Mouse (Mus musculus): ENCODE data around the gene Tsen54. TPM values are rescaled to one million over a fixed set of nuclear protein-coding genes. Genes with fewer than 3 reads are reported as not detected.

Gene Tsen54
- polyA plus RNA-seq, 1 experiment from 2014 or later = 32.8 TPM

DNA sequence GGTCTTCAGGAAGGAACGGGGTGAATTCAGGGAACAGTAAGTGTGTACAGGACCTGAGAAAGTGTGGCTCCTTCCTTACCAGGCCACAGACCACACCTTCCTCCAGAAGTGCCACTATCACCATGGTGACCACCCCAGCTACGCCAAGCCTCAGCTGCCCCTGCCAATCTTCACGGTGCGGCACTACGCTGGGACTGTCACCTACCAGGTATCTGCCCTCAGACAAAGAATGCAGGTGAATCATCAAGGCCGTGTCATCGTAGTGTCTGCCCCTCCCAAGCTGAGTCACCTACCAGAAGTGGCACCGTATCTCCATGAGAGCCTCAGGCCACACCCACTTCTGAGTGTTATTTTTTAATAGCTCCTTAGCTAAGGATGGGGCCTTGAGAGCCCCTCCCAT is 54.9 kb downstream of the Tsen54 start:
- DNase-seq (ENCODE audit: low spot score) = no peak
- H3K4me3 ChIP-seq (ENCODE audit: low read depth, low read length) = no peak overlapping the region
- H3K27ac ChIP-seq (replicated peaks; ENCODE audit: low read depth, low read length) = no peak overlapping the region
- no peak overlapping the region for H3K9ac ChIP-seq (ENCODE audit: low read length)
- no peaks in the 10 kb centered on the region for H3K9me3 ChIP-seq (ENCODE audit: control insufficient read depth, low read length)
- H3K27me3 ChIP-seq (ENCODE audit: control insufficient read depth, insufficient read depth, low read length) = no peaks in the 10 kb centered on the region
- no peak for ATAC-seq (ENCODE audit: insufficient number of reproducible peaks, low FRiP score, low TSS enrichment, low read depth)
- H3K36me3 ChIP-seq (ENCODE audit: control insufficient read depth, insufficient read depth, low read length) = no peaks in the 10 kb centered on the region
- whole genome bisulfite sequencing = 84% methylated on average over 8 of the region's 8 CpGs
- no peaks in the 10 kb centered on the region for H3K4me1 ChIP-seq (ENCODE audit: control insufficient read depth, insufficient read depth, low read length)
- H3K4me2 ChIP-seq (ENCODE audit: low read depth, severe bottlenecking) = no peak overlapping the region

- Histone ChIP-seq H3K4me2 (ENCODE audit: low read depth, severe bottlenecking) (no peak overlapping the region), H3K4me1 (ENCODE audit: control insufficient read depth, insufficient read depth, low read length) (0 out of 2 replicates have a peak, but pooled peaks cover 3% of the 10 kb centered on the region), H3K27me3 (ENCODE audit: control insufficient read depth, insufficient read depth, low read length) (no peaks in the 10 kb centered on the region), H3K9ac (ENCODE audit: low read length) (no peak overlapping the region), H3K36me3 (ENCODE audit: control insufficient read depth, insufficient read depth, low read length) (no peaks in the 10 kb centered on the region), H3K4me3 (ENCODE audit: low read depth, low read length) (no peak overlapping the region), H3K27ac (replicated peaks; ENCODE audit: low read depth, low read length) (no peak overlapping the region), H3K9me3 (ENCODE audit: control insufficient read depth, low read length) (no peaks in the 10 kb centered on the region)
- no peak for ATAC-seq (ENCODE audit: insufficient number of reproducible peaks, low FRiP score, low TSS enrichment, low read depth)
- DNase-seq (ENCODE audit: low spot score) = no peak
- WGBS = 44% methylated on average over 4 of the region's 4 CpGs
Measured at GRCm38 (mm10) chr11:115872437-115872836, 57.9 kb downstream of the Tsen54 start.

Small RNA genes within 50 kb of the gene (microRNA-seq; reads per million reads assigned to microRNA genes)
- gene Mir5621 = not detected

Other genes starting within 250 kb of the Tsen54 start
- 111 and 122 TPM in 2 replicates for gene Mrps7, start 210.8 kb upstream of the Tsen54 start, polyA plus RNA-seq (2014; fragmentation: Nextera tagmentation; extraction: Ambion mirVana)
- 21.3 and 26.5 TPM in 2 replicates for gene Gga3, start 210.7 kb upstream of the Tsen54 start, polyA plus RNA-seq (2014; fragmentation: Nextera tagmentation; extraction: Ambion mirVana)
- gene Mif4gd, start 201.8 kb upstream of the Tsen54 start, polyA plus RNA-seq (2014; fragmentation: Nextera tagmentation; extraction: Ambion mirVana) = 18.0 and 19.3 TPM in 2 replicates
- 30.3 and 32.6 TPM in 2 replicates for gene Slc25a19, start 186.4 kb upstream of the Tsen54 start, polyA plus RNA-seq (2014; fragmentation: Nextera tagmentation; extraction: Ambion mirVana)
- gene Grb2, start 106.1 kb upstream of the Tsen54 start, polyA plus RNA-seq (2014; fragmentation: Nextera tagmentation; extraction: Ambion mirVana) = 52.5 and 58.3 TPM in 2 replicates
- 15.8 and 17.4 TPM in 2 replicates for gene Tmem94, start 49.3 kb upstream of the Tsen54 start, polyA plus RNA-seq (2014; fragmentation: Nextera tagmentation; extraction: Ambion mirVana)
- gene Caskin2, start 1.1 kb upstream of the Tsen54 start, polyA plus RNA-seq (2014; fragmentation: Nextera tagmentation; extraction: Ambion mirVana) = 16.2 and 16.5 TPM in 2 replicates
- gene Llgl2, start 9.3 kb downstream of the Tsen54 start, polyA plus RNA-seq (2014; fragmentation: Nextera tagmentation; extraction: Ambion mirVana) = 6.2 and 8.5 TPM in 2 replicates
- 0.11 TPM in 1 of 2 replicates, not detected in the other for gene Myo15b, start 43.7 kb downstream of the Tsen54 start, polyA plus RNA-seq (2014; fragmentation: Nextera tagmentation; extraction: Ambion mirVana)
- gene Smim5, start 85.2 kb downstream of the Tsen54 start, polyA plus RNA-seq (2014; fragmentation: Nextera tagmentation; extraction: Ambion mirVana) = 1.3 and 2.0 TPM in 2 replicates
- gene Smim6, start 97.3 kb downstream of the Tsen54 start, polyA plus RNA-seq (2014; fragmentation: Nextera tagmentation; extraction: Ambion mirVana) = 0.31 and 0.52 TPM in 2 replicates
- gene Sap30bp, start 118.6 kb downstream of the Tsen54 start, polyA plus RNA-seq (2014; fragmentation: Nextera tagmentation; extraction: Ambion mirVana) = 50.7 and 56.2 TPM in 2 replicates
- gene Recql5, start 118.8 kb downstream of the Tsen54 start, polyA plus RNA-seq (2014; fragmentation: Nextera tagmentation; extraction: Ambion mirVana) = 21.2 and 21.5 TPM in 2 replicates
- gene Itgb4, start 160.0 kb downstream of the Tsen54 start, polyA plus RNA-seq (2014; fragmentation: Nextera tagmentation; extraction: Ambion mirVana) = 1.0 and 1.5 TPM in 2 replicates
- 164 and 168 TPM in 2 replicates for gene Galk1, start 198.0 kb downstream of the Tsen54 start, polyA plus RNA-seq (2014; fragmentation: Nextera tagmentation; extraction: Ambion mirVana)
- gene H3f3b, start 213.2 kb downstream of the Tsen54 start, polyA plus RNA-seq (2014; fragmentation: Nextera tagmentation; extraction: Ambion mirVana) = 2,190 and 2,300 TPM in 2 replicates
- 34.6 and 37.0 TPM in 2 replicates for gene Unk, start 215.6 kb downstream of the Tsen54 start, polyA plus RNA-seq (2014; fragmentation: Nextera tagmentation; extraction: Ambion mirVana)